Mouse (Mus musculus) erythroblast, embryonic 14.5 days (primary cell): Measurements from ENCODE around the gene Nmnat3. TPM values are rescaled to one million over a fixed set of nuclear protein-coding genes. Genes with fewer than 3 reads are reported as not detected.

ENCODE experiments used
- H3K27me3 ChIP-seq: 2 replicates; pipeline ENCODE4 v1.6.1; 2012; ENCODE audit warnings: inconsistent platforms; ENCODE audit not compliant: control insufficient read depth
- H3K36me3 ChIP-seq: 2 replicates; pipeline ENCODE4 v1.6.1; 2012; ENCODE audit warnings: mild to moderate bottlenecking, inconsistent platforms; ENCODE audit not compliant: control insufficient read depth
- H3K4me1 ChIP-seq: 2 replicates; pipeline ENCODE4 v1.6.1; 2012; ENCODE audit warnings: inconsistent platforms; ENCODE audit not compliant: control insufficient read depth
- H3K4me3 ChIP-seq: replicated peaks from 2 replicates; pipeline ENCODE3; 2012; ENCODE audit warnings: moderate library complexity, mild to moderate bottlenecking, inconsistent platforms
- H3K9me3 ChIP-seq: 2 replicates; pipeline ENCODE4 v1.6.1; 2012; ENCODE audit warnings: low read length, inconsistent platforms, mixed read lengths; ENCODE audit not compliant: control insufficient read depth
- GATA1 ChIP-seq: IDR thresholded peaks from 2 replicates; pipeline ENCODE4 v1.6.1; 2012; ENCODE audit warnings: low read length, inconsistent platforms, mixed read lengths
- TAL1 ChIP-seq: IDR thresholded peaks from 3 replicates; pipeline ENCODE4 v1.6.1; 2012; ENCODE audit warnings: low read length, inconsistent platforms, mixed read lengths
- polyA plus RNA-seq: library from polyadenylated mRNA; stranded (reverse); fragments of >175 nt; gene quantifications from 2 replicates; pipeline ENCODE4 v1.2.3, GENCODE M21; 2012

Nmnat3 gene
- polyA plus RNA-seq, 1 experiment = 7.2 TPM

GRCm38 (mm10) chr9:98320785-98321184 is 33.5 kb downstream of the Nmnat3 start:
- H3K36me3 ChIP-seq = peaks cover 97% of the 10 kb centered on the region
- peaks cover 54% of the 10 kb centered on the region for H3K4me1 ChIP-seq
- peaks cover 12% of the 10 kb centered on the region for H3K9me3 ChIP-seq
- H3K4me3 ChIP-seq = no peak overlapping the region
- TF ChIP-seq GATA1 (no peak), TAL1 (no peak)
- no peaks in the 10 kb centered on the region for H3K27me3 ChIP-seq

DNA sequence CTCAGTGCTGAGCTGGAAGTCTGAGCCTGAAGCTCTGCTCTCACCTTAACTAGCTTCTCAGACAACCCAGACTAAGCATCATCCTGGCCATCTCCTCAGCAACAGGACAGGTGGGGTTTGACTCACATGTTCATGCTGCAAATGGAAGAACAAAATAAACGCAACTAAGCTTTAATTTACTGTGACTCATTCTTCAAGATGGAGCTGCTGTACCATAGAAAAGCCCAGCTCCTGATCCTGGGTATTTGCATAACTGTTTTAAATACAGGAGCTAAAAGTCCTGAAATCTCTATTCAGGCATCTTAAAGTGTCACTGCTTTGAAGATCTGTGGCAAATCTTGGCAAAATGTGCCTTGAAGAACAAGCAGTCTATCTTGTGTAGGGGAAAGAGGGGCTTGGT is 38.9 kb downstream of the Nmnat3 start:
- Histone ChIP-seq H3K4me1 (peaks cover 17% of the 10 kb centered on the region), H3K36me3 (peaks cover 98% of the 10 kb centered on the region), H3K27me3 (no peaks in the 10 kb centered on the region), H3K4me3 (no peak overlapping the region), H3K9me3 (peaks cover 7% of the 10 kb centered on the region)
- no peak for TF ChIP-seq TAL1
- TF ChIP-seq GATA1 = no peak

DNA sequence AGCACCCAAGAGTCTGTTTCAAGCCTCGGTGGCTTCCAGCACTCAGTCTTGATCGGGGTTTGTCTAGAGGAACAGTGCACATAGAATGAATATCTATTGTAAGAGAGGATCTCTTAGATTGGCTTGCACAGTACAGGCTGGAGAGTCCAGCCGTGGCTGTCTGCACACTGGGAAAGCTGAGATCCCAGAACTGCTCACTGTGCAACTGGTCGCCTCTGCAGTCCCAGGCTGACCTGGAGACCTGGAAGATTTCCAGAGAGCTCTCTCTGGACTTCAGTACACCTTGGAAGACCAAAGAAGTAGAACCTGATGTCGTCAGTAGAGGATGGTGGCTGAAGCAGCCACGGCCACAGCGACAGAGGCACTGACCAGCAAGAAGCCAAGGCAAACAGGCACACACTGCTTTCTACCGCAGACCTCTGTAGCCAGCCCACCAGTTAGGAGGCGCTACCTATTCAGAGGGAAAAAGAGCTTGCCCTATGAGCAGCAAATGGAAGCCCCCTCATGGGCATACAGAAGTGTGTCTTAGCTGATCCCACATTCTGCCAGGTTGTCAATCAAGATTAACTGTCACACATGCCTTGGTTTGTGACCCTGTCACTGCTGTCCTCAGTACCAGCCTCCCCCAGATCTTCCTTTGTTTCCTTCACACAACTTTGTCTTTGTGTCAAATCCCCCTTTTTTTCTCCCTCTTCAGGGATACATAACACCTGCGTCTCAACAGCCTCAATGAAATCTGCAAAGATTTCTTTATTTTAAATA is 41.4 kb downstream of the Nmnat3 start:
- H3K36me3 ChIP-seq = peaks cover 100% of the 10 kb centered on the region
- H3K4me3 ChIP-seq = no peak overlapping the region
- no peak for TF ChIP-seq TAL1
- no peak for TF ChIP-seq GATA1
- peaks cover 29% of the 10 kb centered on the region for H3K4me1 ChIP-seq
- H3K9me3 ChIP-seq = no peaks in the 10 kb centered on the region
- no peaks in the 10 kb centered on the region for H3K27me3 ChIP-seq

- Histone ChIP-seq H3K4me3 (no peak overlapping the region), H3K4me1 (peaks cover 25% of the 10 kb centered on the region), H3K9me3 (no peaks in the 10 kb centered on the region), H3K27me3 (no peaks in the 10 kb centered on the region), H3K36me3 (peaks cover 97% of the 10 kb centered on the region)
- no peak for TF ChIP-seq GATA1
- no peak for TF ChIP-seq TAL1
Measured at GRCm38 (mm10) chr9:98329274-98330105, 42.3 kb downstream of the Nmnat3 start.

GRCm38 (mm10) chr9:98333219-98333754 is 46.1 kb downstream of the Nmnat3 start:
- Histone ChIP-seq H3K36me3 (peaks cover 97% of the 10 kb centered on the region), H3K4me1 (peaks cover 23% of the 10 kb centered on the region), H3K4me3 (no peak overlapping the region), H3K9me3 (no peaks in the 10 kb centered on the region), H3K27me3 (no peaks in the 10 kb centered on the region)
- no peak for TF ChIP-seq TAL1
- no peak for TF ChIP-seq GATA1

- Histone ChIP-seq H3K9me3 (no peaks in the 10 kb centered on the region), H3K4me1 (peaks cover 18% of the 10 kb centered on the region), H3K27me3 (no peaks in the 10 kb centered on the region), H3K36me3 (peaks cover 92% of the 10 kb centered on the region), H3K4me3 (no peak overlapping the region)
- TF ChIP-seq TAL1 = no peak
- TF ChIP-seq GATA1 = no peak
Measured at GRCm38 (mm10) chr9:98337881-98338769, 50.9 kb downstream of the Nmnat3 start.

GRCm38 (mm10) chr9:98339971-98340370 is 52.7 kb downstream of the Nmnat3 start:
- Histone ChIP-seq H3K36me3 (peaks cover 76% of the 10 kb centered on the region), H3K4me1 (peaks cover 12% of the 10 kb centered on the region), H3K4me3 (no peak overlapping the region), H3K9me3 (no peaks in the 10 kb centered on the region), H3K27me3 (no peaks in the 10 kb centered on the region)
- TF ChIP-seq TAL1 (no peak), GATA1 (no peak)

DNA sequence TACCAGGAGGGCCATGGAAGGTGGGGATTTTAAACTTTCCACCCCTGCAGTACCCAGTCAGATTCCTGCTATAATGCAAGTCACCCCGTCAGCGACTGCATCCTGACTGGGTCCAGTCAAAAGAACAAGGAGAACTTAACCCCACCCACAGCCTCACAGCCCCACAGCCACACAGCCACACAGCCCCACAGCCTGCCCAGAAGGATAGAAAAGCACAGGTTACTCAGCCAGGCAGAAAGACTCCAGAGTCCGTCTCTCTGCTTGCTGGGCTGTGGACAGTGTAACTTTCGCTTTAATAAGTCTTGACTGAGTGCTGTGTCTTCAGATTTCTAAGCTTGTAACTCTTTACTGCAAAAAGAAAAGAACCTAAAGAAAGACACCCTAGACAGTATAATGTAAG is 53.2 kb downstream of the Nmnat3 start:
- peaks cover 12% of the 10 kb centered on the region for H3K4me1 ChIP-seq
- no peak overlapping the region for H3K4me3 ChIP-seq
- H3K27me3 ChIP-seq = no peaks in the 10 kb centered on the region
- no peaks in the 10 kb centered on the region for H3K9me3 ChIP-seq
- no peak for TF ChIP-seq GATA1
- TF ChIP-seq TAL1 = no peak
- H3K36me3 ChIP-seq = peaks cover 72% of the 10 kb centered on the region

DNA sequence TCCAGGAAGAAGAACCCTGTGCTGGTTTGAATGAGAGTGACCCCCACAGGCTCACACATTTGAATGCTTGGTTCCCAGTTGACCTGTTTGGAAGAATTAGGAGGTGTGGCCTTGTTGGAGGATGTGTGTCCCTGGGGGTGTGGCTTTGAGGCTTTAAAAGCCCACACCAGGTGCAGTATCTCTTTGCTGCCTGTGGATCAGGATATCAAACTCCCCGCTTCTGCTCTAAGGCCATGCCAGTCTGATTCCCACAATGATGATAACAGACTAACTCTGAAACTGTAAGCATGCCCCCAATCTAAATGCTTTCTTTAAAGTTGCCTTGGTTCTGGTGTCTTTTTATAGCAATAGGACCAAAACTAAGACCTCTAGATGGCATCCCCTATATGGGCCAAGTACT is 58.6 kb downstream of the Nmnat3 start:
- TF ChIP-seq GATA1 = no peak
- TF ChIP-seq TAL1 = no peak
- H3K36me3 ChIP-seq = peaks cover 71% of the 10 kb centered on the region
- no peaks in the 10 kb centered on the region for H3K27me3 ChIP-seq
- no peak overlapping the region for H3K4me3 ChIP-seq
- no peaks in the 10 kb centered on the region for H3K9me3 ChIP-seq
- peaks cover 6% of the 10 kb centered on the region for H3K4me1 ChIP-seq
